Mouse (Mus musculus): ENCODE results near the gene Cand1. TPM values are rescaled to one million over a fixed set of nuclear protein-coding genes. Genes with fewer than 3 reads are reported as not detected.
A peak's percentile ranks its signal among the peaks of the same experiment; 100 is the strongest.

Cand1 gene
- polyA plus RNA-seq, 1 experiment = 80.9 TPM

GRCm38 (mm10) chr10:119264761-119265160 lies 24.9 kb upstream of the Cand1 start:
- Histone ChIP-seq H3K27me3 (ENCODE audit: control insufficient read depth, insufficient read depth, low read length) (no peaks in the 10 kb centered on the region), H3K4me3 (ENCODE audit: control insufficient read depth, low read depth, low read length) (no peak overlapping the region), H3K36me3 (ENCODE audit: control insufficient read depth, insufficient read depth, low read length) (no peaks in the 10 kb centered on the region), H3K4me1 (ENCODE audit: control insufficient read depth, insufficient read depth, low read length) (peaks cover 8% of the 10 kb centered on the region), H3K27ac (ENCODE audit: control insufficient read depth, insufficient read depth, low read depth, low read length) (no peak overlapping the region)
- TF ChIP-seq CTCF (IDR thresholded peaks at IDR 0.05; ENCODE audit: control insufficient read depth, insufficient read depth, insufficient replicate concordance, low read depth, low read length) (no peak), POLR2A (IDR thresholded peaks at IDR 0.05; ENCODE audit: control insufficient read depth, low read depth, low read length) (no peak)

GRCm38 (mm10) chr10:119262821-119263220 lies 23.0 kb upstream of the Cand1 start:
- H3K4me1 ChIP-seq (ENCODE audit: control insufficient read depth, insufficient read depth, low read length) = peaks cover 8% of the 10 kb centered on the region
- no peaks in the 10 kb centered on the region for H3K36me3 ChIP-seq (ENCODE audit: control insufficient read depth, insufficient read depth, low read length)

GRCm38 (mm10) chr10:119257876-119258275 lies 18.0 kb upstream of the Cand1 start:
- no peaks in the 10 kb centered on the region for H3K27me3 ChIP-seq (ENCODE audit: control insufficient read depth, insufficient read depth, low read length)
- H3K27ac ChIP-seq (ENCODE audit: control insufficient read depth, insufficient read depth, low read depth, low read length) = no peak overlapping the region
- no peak overlapping the region for H3K4me3 ChIP-seq (ENCODE audit: control insufficient read depth, low read depth, low read length)
- TF ChIP-seq POLR2A (IDR thresholded peaks at IDR 0.05; ENCODE audit: control insufficient read depth, low read depth, low read length) (no peak), CTCF (IDR thresholded peaks at IDR 0.05; ENCODE audit: control insufficient read depth, insufficient read depth, insufficient replicate concordance, low read depth, low read length) (no peak)
- no peaks in the 10 kb centered on the region; the same call in 1 of the 2 replicates for H3K4me1 ChIP-seq (ENCODE audit: control insufficient read depth, insufficient read depth, low read length)
- H3K36me3 ChIP-seq (ENCODE audit: control insufficient read depth, insufficient read depth, low read length) = no peaks in the 10 kb centered on the region

More at GRCm38 (mm10) chr10:119262821-119263220, 23.0 kb upstream of the Cand1 start:
- Histone ChIP-seq H3K4me3 (ENCODE audit: control insufficient read depth, low read depth, low read length) (no peak overlapping the region), H3K27ac (ENCODE audit: control insufficient read depth, insufficient read depth, low read depth, low read length) (no peak overlapping the region), H3K27me3 (ENCODE audit: control insufficient read depth, insufficient read depth, low read length) (no peaks in the 10 kb centered on the region)
- TF ChIP-seq POLR2A (IDR thresholded peaks at IDR 0.05; ENCODE audit: control insufficient read depth, low read depth, low read length) = no peak
- TF ChIP-seq CTCF (IDR thresholded peaks at IDR 0.05; ENCODE audit: control insufficient read depth, insufficient read depth, insufficient replicate concordance, low read depth, low read length) = no peak

GRCm38 (mm10) chr10:119244146-119244545 lies 4.3 kb upstream of the Cand1 start:
- no peaks in the 10 kb centered on the region for H3K36me3 ChIP-seq (ENCODE audit: control insufficient read depth, insufficient read depth, low read length)
- peaks cover 8% of the 10 kb centered on the region for H3K4me1 ChIP-seq (ENCODE audit: control insufficient read depth, insufficient read depth, low read length)
- H3K4me3 ChIP-seq (ENCODE audit: control insufficient read depth, low read depth, low read length) = no peak overlapping the region; the same call in 1 of the 2 replicates
- no peak overlapping the region for H3K27ac ChIP-seq (ENCODE audit: control insufficient read depth, insufficient read depth, low read depth, low read length)
- no peak for TF ChIP-seq POLR2A (IDR thresholded peaks at IDR 0.05; ENCODE audit: control insufficient read depth, low read depth, low read length)
- TF ChIP-seq CTCF (IDR thresholded peaks at IDR 0.05; ENCODE audit: control insufficient read depth, insufficient read depth, insufficient replicate concordance, low read depth, low read length) = no peak
- H3K27me3 ChIP-seq (ENCODE audit: control insufficient read depth, insufficient read depth, low read length) = no peaks in the 10 kb centered on the region

GRCm38 (mm10) chr10:119240722-119241089 lies 851 bp upstream of the Cand1 start:
- Histone ChIP-seq H3K27me3 (ENCODE audit: control insufficient read depth, insufficient read depth, low read length) (no peaks in the 10 kb centered on the region), H3K36me3 (ENCODE audit: control insufficient read depth, insufficient read depth, low read length) (no peaks in the 10 kb centered on the region; the same call in 1 of the 2 replicates), H3K27ac (ENCODE audit: control insufficient read depth, insufficient read depth, low read depth, low read length) (peak overlapping the region; percentile 97), H3K4me1 (ENCODE audit: control insufficient read depth, insufficient read depth, low read length) (peaks cover 13% of the 10 kb centered on the region), H3K4me3 (ENCODE audit: control insufficient read depth, low read depth, low read length) (peak overlapping the region; percentile 89)
- no peak for TF ChIP-seq CTCF (IDR thresholded peaks at IDR 0.05; ENCODE audit: control insufficient read depth, insufficient read depth, insufficient replicate concordance, low read depth, low read length)
- TF ChIP-seq POLR2A (IDR thresholded peaks at IDR 0.05; ENCODE audit: control insufficient read depth, low read depth, low read length) = no peak

- TF ChIP-seq CTCF (IDR thresholded peaks at IDR 0.05; ENCODE audit: control insufficient read depth, insufficient read depth, insufficient replicate concordance, low read depth, low read length) = no peak
- no peak for TF ChIP-seq POLR2A (IDR thresholded peaks at IDR 0.05; ENCODE audit: control insufficient read depth, low read depth, low read length)
- H3K4me3 ChIP-seq (ENCODE audit: control insufficient read depth, low read depth, low read length) = peak overlapping the region; percentile 89
- peaks cover 13% of the 10 kb centered on the region for H3K4me1 ChIP-seq (ENCODE audit: control insufficient read depth, insufficient read depth, low read length)
- peak overlapping the region; percentile 95 for H3K27ac ChIP-seq (ENCODE audit: control insufficient read depth, insufficient read depth, low read depth, low read length)
- H3K27me3 ChIP-seq (ENCODE audit: control insufficient read depth, insufficient read depth, low read length) = no peaks in the 10 kb centered on the region
- H3K36me3 ChIP-seq (ENCODE audit: control insufficient read depth, insufficient read depth, low read length) = no peaks in the 10 kb centered on the region; the same call in 1 of the 2 replicates
Observed at GRCm38 (mm10) chr10:119239633-119239968, 254 bp downstream of the Cand1 start.

GRCm38 (mm10) chr10:119238985-119239631 lies 747 bp downstream of the Cand1 start:
- Histone ChIP-seq H3K36me3 (ENCODE audit: control insufficient read depth, insufficient read depth, low read length) (no peaks in the 10 kb centered on the region; the same call in 1 of the 2 replicates), H3K27me3 (ENCODE audit: control insufficient read depth, insufficient read depth, low read length) (no peaks in the 10 kb centered on the region), H3K4me1 (ENCODE audit: control insufficient read depth, insufficient read depth, low read length) (peaks cover 12% of the 10 kb centered on the region), H3K27ac (ENCODE audit: control insufficient read depth, insufficient read depth, low read depth, low read length) (peak overlapping the region; percentile 95), H3K4me3 (ENCODE audit: control insufficient read depth, low read depth, low read length) (peak overlapping the region; percentile 89)
- TF ChIP-seq CTCF (IDR thresholded peaks at IDR 0.05; ENCODE audit: control insufficient read depth, insufficient read depth, insufficient replicate concordance, low read depth, low read length) (no peak), POLR2A (IDR thresholded peaks at IDR 0.05; ENCODE audit: control insufficient read depth, low read depth, low read length) (no peak)

Measured in testis, adult 2 months (tissue).